Mouse (Mus musculus): ENCODE data around the gene Vav1.

DNA sequence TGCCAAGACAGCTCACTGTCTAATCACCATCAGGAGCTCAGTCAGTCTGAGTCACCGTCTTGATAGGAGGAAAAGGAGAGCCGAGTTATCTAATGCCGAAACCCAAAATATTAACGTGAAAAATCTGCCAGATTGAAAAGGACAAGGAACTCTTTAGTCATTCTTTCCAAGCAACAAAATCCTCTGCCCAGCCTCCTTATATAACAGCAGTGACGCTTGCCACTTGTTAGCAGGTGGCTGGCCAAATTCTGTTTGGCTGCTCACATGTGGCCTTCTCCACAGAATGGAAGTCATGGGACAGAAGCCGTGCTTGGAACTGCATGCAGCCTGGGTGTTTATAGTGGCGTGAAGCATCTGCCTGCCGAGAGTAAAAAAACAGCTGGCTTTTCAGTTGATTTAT is 19.2 kb upstream of the Vav1 start:
- TF ChIP-seq CTCF (conservative IDR thresholded peaks at IDR 0.05; ENCODE audit: insufficient read depth, insufficient read length, low read depth, low read length) (no peak), POLR2A (IDR thresholded peaks at IDR 0.05; ENCODE audit: low read depth, low read length) (no peak)
